Mouse (Mus musculus): ENCODE measurements at regions not wholly inside any gene's neighbourhood (a gene's known extent, or its start where the extent isn't known, plus 50 kb on each side); places are given as distances from the start of the nearest gene placed in this dataset.

GRCm38 (mm10) chr9:103941901-103942260 is 60.5 kb upstream of the Nphp3 start:
- no peak for DNase-seq (ENCODE audit: low spot score)
- H3K27me3 ChIP-seq (ENCODE audit: insufficient read depth, low read length) = no peaks in the 10 kb centered on the region
- no peak for TF ChIP-seq GATA2 (IDR thresholded peaks at IDR 0.05; ENCODE audit: borderline replicate concordance, low read depth, low read length)
- TF ChIP-seq TAL1 (conservative IDR thresholded peaks at IDR 0.05; ENCODE audit: low read depth, low read length) = no peak
- TF ChIP-seq POLR2AphosphoS5 (IDR thresholded peaks at IDR 0.05; ENCODE audit: insufficient replicate concordance, low read depth, low read length) = no peak
- TF ChIP-seq GATA1 (IDR thresholded peaks at IDR 0.05; ENCODE audit: borderline replicate concordance, low read length) = no peak
- no peak for TF ChIP-seq CTCF (IDR thresholded peaks at IDR 0.05; ENCODE audit: low read depth, low read length)
- H3K4me1 ChIP-seq (ENCODE audit: insufficient read depth, low read depth, low read length) = no peaks in the 10 kb centered on the region
- peaks cover 45% of the 10 kb centered on the region for H3K9me3 ChIP-seq (replicated peaks)
- no peak for ATAC-seq (ENCODE audit: extremely low read depth, insufficient number of reproducible peaks, low FRiP score, poor library complexity, severe bottlenecking)
- H3K36me3 ChIP-seq (replicated peaks) = no peaks in the 10 kb centered on the region
- no peak overlapping the region for H3K4me3 ChIP-seq (ENCODE audit: low read depth, low read length)

- H3K4me3 ChIP-seq (ENCODE audit: low read depth, low read length) = no peak overlapping the region
- no peak for TF ChIP-seq TAL1 (conservative IDR thresholded peaks at IDR 0.05; ENCODE audit: low read depth, low read length)
- TF ChIP-seq GATA2 (IDR thresholded peaks at IDR 0.05; ENCODE audit: borderline replicate concordance, low read depth, low read length) = no peak
- no peak for TF ChIP-seq GATA1 (IDR thresholded peaks at IDR 0.05; ENCODE audit: borderline replicate concordance, low read length)
- no peak for TF ChIP-seq CTCF (IDR thresholded peaks at IDR 0.05; ENCODE audit: low read depth, low read length)
- no peak for TF ChIP-seq POLR2AphosphoS5 (IDR thresholded peaks at IDR 0.05; ENCODE audit: insufficient replicate concordance, low read depth, low read length)
These were observed 56.9 kb upstream of the Nphp3 start for GRCm38 (mm10) chr9:103945406-103945805.

GRCm38 (mm10) chr9:103951799-103952198 is 50.5 kb upstream of the Nphp3 start:
- Histone ChIP-seq H3K9me3 (replicated peaks) (peaks cover 22% of the 10 kb centered on the region), H3K27me3 (ENCODE audit: insufficient read depth, low read length) (no peaks in the 10 kb centered on the region), H3K36me3 (replicated peaks) (no peaks in the 10 kb centered on the region), H3K4me1 (ENCODE audit: insufficient read depth, low read depth, low read length) (no peaks in the 10 kb centered on the region), H3K4me3 (ENCODE audit: low read depth, low read length) (no peak overlapping the region)
- DNase-seq (ENCODE audit: low spot score) = no peak
- no peak for ATAC-seq (ENCODE audit: extremely low read depth, insufficient number of reproducible peaks, low FRiP score, poor library complexity, severe bottlenecking)
- TF ChIP-seq POLR2AphosphoS5 (IDR thresholded peaks at IDR 0.05; ENCODE audit: insufficient replicate concordance, low read depth, low read length) (no peak), GATA2 (IDR thresholded peaks at IDR 0.05; ENCODE audit: borderline replicate concordance, low read depth, low read length) (no peak), GATA1 (IDR thresholded peaks at IDR 0.05; ENCODE audit: borderline replicate concordance, low read length) (no peak)

More at GRCm38 (mm10) chr9:103945406-103945805, 56.9 kb upstream of the Nphp3 start:
- no peaks in the 10 kb centered on the region for H3K36me3 ChIP-seq (replicated peaks)
- ATAC-seq (ENCODE audit: extremely low read depth, insufficient number of reproducible peaks, low FRiP score, poor library complexity, severe bottlenecking) (no peak; the same call in 1 of the 2 replicates), DNase-seq (ENCODE audit: low spot score) (no peak)
- H3K4me1 ChIP-seq (ENCODE audit: insufficient read depth, low read depth, low read length) = no peaks in the 10 kb centered on the region
- H3K27me3 ChIP-seq (ENCODE audit: insufficient read depth, low read length) = no peaks in the 10 kb centered on the region
- H3K9me3 ChIP-seq (replicated peaks) = peaks cover 35% of the 10 kb centered on the region

Measured in G1E (cell line).